Mouse (Mus musculus): Measurements from ENCODE around the gene Sf3a3. TPM values are rescaled to one million over a fixed set of nuclear protein-coding genes. Genes with fewer than 3 reads are reported as not detected.

Sf3a3 gene
- total RNA-seq, 2 experiments from 2014 or later, result 58.3 to 88.3 TPM

DNA sequence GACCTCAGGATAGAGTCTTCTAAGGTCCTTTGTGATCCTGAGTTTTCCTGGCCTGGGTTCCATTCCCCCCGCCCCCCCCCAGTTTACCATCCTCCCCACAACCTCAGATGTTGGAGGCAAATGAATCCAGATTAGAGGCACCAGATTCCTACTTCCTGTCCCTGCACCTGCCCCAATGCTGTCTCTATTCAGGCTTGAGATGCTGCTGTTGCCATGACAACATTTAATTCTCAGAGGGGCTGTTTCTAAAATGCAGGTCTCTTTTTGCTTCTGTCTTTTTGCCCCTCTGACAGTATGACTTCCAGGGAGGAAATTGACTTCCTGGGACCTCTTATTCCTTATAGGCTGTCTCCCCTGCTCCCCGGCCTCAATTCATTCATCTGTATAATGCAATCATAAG is 22.4 kb downstream of the Sf3a3 start:
- no peak for ATAC-seq (ENCODE audit: poor library complexity, severe bottlenecking)

DNA sequence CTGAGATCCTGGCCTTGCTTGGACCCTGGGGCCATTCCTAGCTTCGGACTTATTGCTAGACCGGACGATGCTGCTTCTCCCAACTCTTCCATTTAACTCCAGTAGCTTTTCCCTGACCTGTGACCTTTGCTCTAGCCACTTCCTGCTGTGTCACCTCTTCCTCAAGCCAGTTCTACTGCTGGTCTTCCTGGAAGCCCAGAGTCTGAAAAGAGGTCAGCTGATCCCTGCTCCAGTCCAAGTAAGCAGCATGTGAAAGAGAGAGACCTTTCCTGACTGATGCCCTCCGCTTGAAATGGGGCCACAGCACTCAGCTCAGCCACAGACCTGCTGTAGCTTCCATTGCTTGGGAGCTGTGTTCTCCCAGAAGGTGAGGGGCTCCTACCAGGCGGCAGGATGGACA is 22.9 kb downstream of the Sf3a3 start:
- no peak for ATAC-seq (ENCODE audit: poor library complexity, severe bottlenecking)

DNA sequence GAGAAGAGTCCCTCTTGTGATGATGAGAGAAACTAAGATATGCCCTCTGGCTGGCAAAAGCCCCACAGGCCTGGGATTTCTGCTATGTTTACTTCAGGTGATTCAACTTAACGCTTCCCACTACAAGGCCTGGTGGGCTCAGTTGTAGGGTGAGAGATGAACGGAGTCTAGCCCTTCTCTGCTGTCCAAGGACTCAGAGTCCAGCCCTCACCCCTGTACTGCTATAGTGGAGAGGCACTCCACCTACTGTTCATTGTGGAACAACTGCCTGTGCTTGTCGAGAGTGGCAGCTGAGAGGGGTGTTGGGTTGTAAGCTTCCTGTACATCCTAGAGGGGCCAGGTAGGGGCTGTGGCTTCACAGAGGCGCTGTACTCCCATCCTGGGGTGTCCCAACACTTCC is 23.4 kb downstream of the Sf3a3 start:
- no peak for ATAC-seq (ENCODE audit: poor library complexity, severe bottlenecking)

DNA sequence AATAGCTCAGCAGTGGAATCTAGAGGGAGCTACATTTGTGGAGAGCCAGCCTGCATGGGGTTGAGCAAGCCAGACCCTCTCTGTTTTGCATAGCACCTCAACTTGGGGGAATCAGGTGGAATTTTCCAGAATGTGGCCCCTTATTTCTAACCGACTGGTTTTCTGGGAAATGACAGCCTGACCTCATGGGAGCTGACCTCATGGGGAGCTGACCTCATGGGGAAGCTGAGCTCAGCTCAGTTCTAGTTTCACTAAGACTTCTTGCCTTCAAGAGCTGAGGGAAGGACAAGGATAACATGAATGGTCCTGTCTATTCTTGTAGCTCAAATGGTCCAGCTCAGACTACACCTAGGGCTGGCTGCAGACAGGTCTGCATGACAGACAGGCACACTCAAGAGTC is 24.2 kb downstream of the Sf3a3 start:
- ATAC-seq (ENCODE audit: poor library complexity, severe bottlenecking), result no peak

DNA sequence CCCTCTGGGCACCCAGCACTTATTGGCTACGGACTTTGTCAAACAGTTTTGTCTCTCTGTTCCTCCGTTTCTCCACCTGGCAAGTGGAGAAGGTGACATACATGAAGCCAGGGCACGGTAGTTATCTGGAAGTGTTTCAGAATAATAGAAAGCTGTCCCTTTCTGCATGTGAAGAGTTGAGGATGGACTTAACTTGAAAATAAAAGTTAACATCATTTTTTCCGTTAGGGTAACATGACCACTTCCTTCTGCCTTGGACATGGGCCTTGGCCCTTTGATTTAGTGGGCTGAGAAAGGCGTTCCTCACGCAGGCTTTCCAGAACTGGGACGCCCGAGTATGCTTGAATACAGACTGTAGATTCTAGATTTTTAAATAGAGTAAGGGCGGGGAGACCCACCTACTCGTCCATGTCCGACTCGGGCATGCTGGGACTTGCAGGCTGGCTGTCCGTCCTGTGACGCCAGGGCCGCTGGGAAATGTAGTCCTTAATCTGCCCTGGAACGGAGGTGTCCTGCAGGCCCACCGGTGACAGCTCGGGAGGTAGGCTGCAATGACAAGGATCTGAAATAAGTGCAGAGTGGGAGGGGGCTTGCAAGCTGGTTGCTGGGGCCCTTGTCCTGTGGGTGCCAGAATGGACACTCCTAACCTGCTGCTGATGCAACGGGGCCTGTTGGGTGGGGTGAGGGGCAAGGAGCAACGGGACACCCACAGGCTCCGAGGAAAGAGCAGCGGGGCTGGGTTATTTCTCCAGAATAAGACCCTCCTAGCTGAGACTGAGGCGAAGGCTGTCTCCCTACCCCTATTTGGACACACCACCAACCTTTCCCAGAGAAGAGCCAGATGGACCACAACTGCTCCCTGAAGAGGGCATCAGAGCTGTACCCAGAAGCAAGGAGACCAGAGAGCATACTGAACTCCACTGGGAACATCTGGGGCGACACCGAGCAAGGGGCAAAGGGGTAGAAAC is 27.1 kb downstream of the Sf3a3 start, which contains the start of gene Inpp5b:
TSS of gene Inpp5b (plus strand) at position 475 of the 968 bp plus-strand sequence.
- peak; percentile 98 for ATAC-seq (ENCODE audit: poor library complexity, severe bottlenecking)

DNA sequence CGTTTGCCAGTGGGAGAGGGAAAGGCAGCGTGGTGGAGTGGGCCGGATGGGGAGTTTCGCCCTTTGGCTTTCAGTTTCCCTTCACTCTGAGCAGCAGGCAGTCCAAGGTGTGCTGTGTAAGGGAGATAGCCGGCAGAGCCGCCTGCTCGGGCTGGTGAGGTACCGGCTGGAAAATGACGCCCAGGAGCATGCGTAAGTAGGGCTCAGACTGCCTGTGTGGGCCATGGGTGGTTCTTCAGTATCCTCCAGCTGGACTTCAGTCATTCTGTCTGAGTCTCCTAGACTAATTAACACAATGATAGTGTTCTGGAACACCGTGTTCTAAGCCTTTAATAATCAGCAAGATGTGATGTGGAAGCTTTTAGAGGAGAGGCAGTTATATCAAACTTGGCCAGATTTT is 28.3 kb downstream of the Sf3a3 start:
- no peak for ATAC-seq (ENCODE audit: poor library complexity, severe bottlenecking)

DNA sequence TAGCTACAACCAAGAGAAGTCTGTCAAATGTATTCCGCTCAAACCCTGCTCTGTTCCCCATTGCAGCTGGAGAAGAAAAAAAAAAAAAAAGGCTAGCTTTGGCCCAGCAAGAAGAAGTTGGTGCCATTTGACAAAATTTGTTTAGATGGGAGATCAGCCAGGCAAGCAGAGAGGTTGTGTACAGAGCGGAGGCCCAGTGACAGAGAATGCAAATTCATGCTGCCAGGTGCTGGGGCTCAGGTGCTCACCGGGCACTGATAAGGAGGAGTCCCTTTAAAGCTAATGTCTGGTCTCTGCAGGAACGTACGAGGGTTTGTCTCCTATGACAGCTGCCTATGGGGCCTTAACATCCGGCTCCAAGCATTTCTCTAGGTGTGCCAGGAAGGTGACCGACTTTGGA is 32.0 kb downstream of the Sf3a3 start:
- ATAC-seq (ENCODE audit: poor library complexity, severe bottlenecking), result no peak

DNA sequence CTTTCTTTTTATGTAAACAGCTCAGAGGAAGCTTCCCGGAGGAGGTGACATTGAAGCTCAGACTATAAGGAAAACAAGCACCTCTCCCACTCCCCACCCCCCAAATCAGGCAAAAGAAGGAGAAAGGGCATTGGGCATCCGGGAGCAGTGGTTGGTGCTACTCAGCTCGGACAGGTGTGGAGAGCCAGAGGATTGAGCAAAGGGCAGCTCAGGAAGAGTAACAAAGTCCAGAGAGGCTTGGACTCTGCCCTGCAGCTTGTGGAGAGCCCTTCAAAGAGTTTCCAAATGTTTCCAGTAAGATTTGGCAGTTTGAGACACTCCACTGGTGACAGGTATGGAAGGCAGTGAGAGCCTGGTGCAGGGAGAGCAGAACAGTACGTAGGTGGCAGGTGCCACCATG is 33.3 kb downstream of the Sf3a3 start:
- no peak for ATAC-seq (ENCODE audit: poor library complexity, severe bottlenecking)

DNA sequence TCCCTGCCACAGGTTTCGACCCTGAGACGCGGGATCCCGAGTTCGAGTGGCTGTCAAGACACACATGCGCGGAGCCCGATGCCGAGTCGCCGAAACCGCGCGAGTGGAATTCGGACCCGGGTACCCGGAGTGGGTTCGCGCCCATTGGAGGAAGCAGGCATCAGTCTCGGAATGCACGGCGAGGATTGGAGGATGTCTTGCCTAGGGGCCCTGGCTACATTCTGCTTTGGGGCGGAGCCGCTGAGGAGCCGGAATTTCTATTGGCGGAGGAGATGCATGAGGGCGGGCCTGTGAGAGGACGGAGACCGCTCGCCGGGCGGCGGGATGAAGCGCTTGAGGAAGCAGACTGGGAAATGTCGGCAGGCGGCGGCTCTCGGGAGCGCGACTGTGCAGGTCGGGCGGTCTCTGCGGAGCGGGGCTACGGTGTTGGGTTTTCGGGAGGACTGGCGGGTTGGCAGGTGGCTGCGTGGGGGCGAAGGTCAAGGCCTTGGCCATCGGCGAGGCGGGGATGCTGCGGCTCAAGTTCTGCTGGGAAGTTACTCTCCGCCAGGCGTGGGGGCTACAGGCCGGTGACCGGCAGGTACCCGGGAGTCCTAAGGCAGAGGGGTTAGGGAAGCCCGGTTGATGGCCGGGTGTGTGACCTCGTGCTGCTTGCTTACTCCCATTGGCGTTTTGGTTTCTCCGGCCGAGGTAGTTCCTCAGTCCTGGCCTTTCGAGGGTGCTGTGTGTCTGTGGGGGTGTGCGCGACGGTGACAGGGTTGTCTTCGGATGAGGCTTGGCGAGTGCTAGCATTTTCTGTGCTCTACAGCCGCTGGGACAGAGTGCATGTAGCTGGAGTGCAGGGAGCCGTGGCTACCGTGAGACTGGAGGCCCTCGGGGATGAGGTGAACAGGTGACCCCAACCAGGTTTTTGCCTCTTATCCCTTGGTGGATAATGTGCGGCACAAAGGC is 37.0 kb downstream of the Sf3a3 start:
- ATAC-seq (ENCODE audit: poor library complexity, severe bottlenecking), result peak; percentile 94

DNA sequence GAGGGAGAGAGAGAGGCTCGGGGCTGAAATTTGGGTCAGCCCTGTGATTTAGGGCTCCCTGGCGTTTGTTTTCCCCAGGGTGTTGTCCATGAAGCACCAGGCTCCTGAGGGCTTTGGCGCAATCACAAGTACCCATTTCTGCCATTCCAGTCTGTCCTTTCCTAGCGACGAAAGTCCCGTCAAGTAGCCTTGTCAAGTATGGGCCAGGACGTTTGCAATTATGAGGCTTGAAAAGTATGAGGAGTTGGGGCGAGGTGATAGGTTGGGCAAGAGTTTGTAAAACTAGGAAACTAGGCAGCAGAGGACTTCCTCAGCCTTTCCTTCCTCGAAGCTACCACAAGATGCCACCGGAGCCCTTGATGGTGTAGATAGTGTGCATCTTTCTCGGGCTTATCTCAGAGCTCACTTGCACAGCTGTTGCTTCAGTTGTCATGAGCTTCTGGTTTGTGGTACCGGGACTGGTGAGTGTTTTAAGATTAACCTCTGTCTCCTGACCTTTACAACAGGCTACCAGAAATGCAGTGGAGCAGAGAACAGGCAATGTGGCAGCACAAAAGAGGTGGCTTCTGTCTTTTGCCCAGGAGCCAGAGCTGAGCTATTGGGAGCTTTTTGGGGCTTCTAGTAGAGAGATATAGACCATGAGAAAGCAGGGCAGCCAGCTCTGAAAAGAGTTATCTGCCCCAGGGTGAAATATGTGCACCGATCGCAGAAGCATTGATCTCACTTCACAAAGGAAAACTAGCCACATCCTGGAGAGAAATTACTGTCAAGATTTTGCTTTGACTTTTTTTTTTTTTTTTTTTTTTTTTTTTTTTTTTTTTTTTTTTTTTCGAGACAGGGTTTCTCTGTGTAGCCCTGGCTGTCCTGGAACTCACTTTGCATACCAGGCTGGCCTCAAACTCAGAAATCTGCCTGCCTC is 38.0 kb downstream of the Sf3a3 start:
- peak; percentile 57 for ATAC-seq (ENCODE audit: poor library complexity, severe bottlenecking)

DNA sequence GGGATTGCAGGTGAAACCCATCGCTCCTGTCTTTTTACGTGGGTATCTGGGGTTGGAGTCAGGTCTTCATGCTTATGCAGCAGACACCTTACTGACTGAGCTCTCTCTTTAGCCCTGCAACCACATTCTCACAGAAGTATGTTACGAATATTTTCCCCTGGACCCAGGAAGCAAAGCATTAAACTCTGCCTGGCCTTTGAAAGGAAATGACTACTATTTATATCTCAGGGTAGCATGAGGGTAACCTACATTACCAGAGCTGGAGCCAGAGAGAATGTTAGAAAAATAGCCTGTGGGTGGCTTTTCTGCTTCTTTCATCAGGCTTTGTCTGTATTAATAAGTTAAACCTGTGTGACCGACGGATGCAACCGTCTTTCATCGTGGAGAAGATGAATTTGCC is 41.0 kb downstream of the Sf3a3 start:
- no peak for ATAC-seq (ENCODE audit: poor library complexity, severe bottlenecking)

DNA sequence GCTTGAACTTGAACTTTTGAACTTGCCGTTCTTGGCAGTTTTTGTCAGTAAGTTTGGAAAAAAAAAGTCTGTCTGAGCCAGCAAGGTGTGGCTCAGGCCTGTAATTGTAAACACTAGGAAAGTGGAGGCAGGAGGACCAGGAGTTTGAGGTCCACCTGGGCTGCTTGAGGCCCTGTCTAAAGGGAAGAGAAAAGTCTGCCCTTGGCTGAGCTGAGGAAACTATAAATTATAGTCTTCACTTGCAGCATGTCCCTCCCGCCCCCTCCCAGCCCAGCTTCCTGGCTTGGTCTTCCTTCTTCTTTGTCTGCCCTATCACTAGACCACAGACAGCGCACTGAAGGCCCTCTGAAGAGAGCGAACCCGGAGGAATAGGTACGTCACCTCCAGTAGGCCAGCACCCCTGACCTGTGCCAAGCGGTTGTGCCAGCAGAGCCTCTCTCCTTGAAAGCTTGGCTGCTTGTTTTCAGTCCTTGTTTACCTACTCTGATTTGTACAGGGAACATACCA is 44.8 kb downstream of the Sf3a3 start:
- ATAC-seq (ENCODE audit: poor library complexity, severe bottlenecking), result peak; percentile 63

DNA sequence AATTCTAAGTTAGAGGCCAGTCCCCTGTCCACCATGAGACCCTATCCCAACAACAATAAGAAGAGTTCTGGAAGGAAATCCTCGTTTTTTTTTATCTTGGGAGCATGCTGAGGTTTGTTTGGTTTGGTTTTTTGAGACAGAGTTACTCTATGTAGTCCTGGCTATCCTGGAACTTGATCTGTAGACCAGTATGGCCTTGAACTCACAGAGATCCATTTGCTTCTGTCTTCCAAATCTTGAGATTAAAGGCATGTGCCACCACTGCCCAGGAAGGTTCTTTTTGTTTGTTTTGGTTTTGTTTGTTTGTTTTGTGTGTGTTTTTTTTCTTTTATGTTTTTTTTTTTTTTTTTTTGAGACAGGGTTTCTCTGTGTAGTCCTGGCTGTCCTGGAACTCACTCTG is 46.6 kb downstream of the Sf3a3 start:
- no peak for ATAC-seq (ENCODE audit: poor library complexity, severe bottlenecking)

DNA sequence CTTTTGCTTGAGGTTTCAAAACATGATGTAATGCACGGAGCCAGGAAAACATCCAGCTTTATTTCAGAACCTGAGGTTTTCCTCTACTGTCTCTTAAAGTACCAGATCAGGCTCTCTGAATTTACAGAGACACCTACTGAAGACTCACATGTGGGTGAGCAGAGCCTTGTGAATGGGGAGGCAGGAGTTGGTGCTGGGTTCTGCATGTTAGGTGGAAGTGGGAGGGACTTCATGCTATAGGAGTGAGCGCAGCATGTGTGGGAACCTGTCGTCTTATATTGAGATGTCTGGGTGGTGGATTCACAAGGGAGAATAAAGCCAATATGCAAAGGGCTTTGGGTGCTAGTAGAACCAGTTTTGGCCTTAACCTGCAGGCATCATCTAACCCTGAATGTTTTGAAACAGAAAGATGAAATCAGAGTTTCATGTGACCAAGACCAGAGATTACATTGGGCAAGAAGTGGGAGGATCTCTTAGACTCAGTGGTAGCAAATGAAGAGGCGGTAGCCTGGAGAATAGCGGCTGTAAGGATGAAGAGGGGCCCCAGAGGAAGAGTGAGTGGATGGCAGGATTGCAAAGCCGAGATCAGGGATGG is 48.4 kb downstream of the Sf3a3 start:
- ATAC-seq (ENCODE audit: poor library complexity, severe bottlenecking), result peak; percentile 43

DNA sequence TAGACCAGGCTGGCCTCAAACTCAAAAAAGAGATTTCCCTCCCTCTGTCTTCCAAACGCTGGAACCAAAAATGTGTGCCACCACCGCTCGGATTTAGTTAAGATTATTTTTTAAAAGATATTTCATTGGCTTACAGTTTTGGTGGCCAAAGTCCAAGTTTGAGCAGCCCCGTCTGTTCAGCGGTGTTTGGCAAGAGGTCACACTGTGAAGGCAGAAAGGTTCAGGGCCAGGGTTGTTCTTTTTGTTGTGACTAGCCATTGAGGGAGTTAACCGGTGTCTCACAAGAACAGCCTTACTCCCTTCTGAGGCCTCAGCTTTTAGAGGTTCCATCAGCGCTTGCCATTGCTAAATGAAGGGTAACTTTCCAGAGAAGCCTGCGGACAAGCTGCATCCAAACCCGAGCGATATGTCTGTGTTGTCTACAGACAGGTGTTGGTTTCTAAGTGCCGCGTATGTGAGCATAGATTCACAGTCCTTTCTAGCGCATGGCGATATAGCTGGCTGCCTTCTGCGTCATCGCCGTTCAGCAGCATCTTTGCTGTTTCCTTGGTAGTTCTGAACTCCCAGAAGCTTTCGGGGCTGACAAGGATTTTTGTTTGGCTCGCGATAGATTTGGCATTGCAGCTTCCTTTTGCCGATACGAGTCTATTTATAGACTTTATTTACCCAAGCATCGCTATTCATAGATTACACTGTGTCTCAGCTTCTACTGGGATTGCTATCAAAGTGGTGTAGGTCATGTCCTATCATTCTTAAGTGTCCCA is 51.4 kb downstream of the Sf3a3 start:
- no peak for ATAC-seq (ENCODE audit: poor library complexity, severe bottlenecking)

DNA sequence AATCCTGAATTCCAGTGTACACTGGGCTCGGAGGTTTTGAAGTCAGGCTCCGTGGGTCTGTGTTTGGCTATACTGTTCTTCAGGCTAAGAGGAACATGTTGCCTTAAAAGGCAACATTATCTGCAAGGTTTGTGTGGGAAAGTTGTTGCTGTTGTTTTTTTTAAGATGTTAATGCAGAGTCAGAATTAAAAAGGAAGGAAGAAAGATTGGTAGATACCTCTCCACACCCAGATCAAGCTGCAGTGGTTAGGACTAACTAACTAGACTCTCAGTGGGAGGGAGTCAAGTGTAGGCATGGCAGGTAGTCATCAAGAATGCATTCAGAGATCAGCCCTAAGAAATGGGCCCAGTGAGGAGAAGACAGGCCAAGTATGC is 52.0 kb downstream of the Sf3a3 start:
- ATAC-seq (ENCODE audit: poor library complexity, severe bottlenecking), result peak; percentile 48

DNA sequence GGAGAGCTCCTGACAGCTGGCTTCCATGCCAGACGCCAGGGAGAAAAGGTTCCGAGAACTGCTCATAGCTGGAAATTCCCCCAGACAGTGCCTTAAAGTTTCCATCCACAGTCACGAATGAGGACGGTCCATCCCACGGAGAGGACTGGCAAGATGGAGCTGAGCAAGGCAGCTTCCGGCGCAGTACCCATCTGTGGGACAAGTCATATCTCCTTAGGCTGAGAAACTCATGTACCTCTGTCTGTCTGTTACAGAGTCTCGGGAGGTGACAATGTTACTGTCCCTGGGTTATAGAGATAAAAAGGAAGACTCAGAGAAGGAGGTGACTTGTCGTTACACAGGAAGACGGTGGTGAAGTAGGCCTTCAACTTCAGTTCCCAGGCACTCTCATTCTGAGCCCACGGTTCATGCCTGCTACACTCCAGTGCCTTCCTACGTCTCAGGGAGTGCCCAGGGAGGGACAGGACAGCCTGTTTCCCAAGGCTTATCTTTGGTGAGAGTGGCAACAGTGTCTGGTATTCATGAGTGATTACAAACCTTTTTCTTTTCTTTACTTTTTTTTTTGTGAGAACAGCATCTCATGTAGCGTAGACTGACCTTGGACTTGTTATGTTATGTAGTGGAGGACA is 54.5 kb downstream of the Sf3a3 start:
- no peak for ATAC-seq (ENCODE audit: poor library complexity, severe bottlenecking)

DNA sequence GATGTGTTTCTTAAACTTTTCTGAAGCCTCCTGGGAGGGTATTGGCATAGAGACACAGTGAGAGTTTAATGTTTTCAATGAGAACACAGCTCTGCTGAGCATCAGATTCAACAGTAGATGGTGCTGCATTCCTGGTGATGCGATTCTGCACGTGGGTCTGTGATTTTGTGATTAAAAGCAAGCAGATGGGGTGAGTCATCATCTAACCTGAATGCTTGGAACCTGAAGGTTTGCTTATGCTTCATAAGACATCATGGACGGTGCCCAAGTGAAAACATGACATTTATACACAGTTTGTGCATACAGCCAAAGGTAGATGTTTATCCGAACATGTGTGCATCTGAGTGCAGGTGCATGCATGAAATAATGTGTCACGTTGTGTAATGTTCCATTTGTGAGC is 56.0 kb downstream of the Sf3a3 start:
- ATAC-seq (ENCODE audit: poor library complexity, severe bottlenecking), result no peak

DNA sequence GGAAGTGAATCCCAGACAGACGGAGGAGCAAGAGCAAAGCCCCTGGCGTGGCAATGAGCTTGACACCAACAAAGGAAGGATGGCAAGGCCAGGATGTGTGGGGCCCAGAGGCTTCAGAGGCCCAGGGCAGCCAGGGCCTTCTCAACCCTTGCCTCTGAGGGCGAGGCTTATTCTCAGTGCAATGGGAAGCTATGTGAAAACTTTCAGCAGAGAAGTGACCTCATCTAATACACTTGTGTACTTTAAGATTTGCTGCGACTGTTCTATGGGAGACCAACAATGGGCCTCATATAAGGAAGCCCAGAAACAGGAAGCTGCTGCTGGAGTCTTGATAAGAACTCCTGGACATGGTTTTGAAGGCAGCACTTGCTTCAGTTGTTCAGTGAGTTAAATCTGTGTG is 57.5 kb downstream of the Sf3a3 start:
- ATAC-seq (ENCODE audit: poor library complexity, severe bottlenecking), result peak; percentile 55

All from megakaryocyte, adult 5-6 weeks (primary cell).